Mouse (Mus musculus) ES-E14 (cell line): ENCODE results near the gene Vmn2r22.
"Not testable (repeated sequence)": the region's sequence is repeated elsewhere in the genome, so short reads cannot be mapped to it uniquely, and the experiment has no call there.

Source experiments
- CHD2 ChIP-seq: IDR thresholded peaks from 2 replicates; pipeline ENCODE4 v1.6.1; 2014; ENCODE audit warnings: mild to moderate bottlenecking, low read depth, low read length, inconsistent platforms
- HCFC1 ChIP-seq: IDR thresholded peaks from 2 replicates; pipeline ENCODE4 v1.6.1; 2012; ENCODE audit warnings: low read length, inconsistent platforms, borderline replicate concordance; ENCODE audit not compliant: insufficient read depth
- MAFK ChIP-seq: IDR thresholded peaks from 2 replicates; pipeline ENCODE4 v1.6.1; 2014; ENCODE audit warnings: mild to moderate bottlenecking, low read depth, low read length, inconsistent platforms; ENCODE audit not compliant: insufficient read depth
- ZC3H11A ChIP-seq: IDR thresholded peaks from 2 replicates; pipeline ENCODE4 v1.6.1; 2012; ENCODE audit warnings: low read depth, mild to moderate bottlenecking, inconsistent platforms, low read length, borderline replicate concordance
- ZNF384 ChIP-seq: IDR thresholded peaks from 2 replicates; pipeline ENCODE4 v1.6.1; 2012; ENCODE audit warnings: low read depth, low read length, inconsistent platforms

DNA sequence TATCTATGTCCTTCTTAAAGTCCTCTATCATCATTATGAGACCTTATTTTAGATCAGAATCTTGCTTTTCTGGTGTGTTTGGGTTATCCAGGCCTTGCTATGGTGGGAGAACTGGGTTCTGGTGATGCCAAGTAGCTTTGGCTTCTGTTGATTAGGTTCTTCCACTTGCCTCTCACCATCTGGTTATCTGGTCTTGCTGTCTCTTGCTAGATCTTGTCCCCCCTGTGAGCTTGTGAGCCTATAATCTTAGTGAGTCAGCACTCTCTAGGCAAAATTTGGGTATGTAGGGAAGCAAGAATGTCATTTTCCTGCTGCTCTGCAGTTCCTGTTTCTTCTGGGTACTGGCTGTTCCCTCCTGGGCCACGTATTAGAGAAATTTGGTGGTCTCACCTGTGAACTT is 66.5 kb downstream of the Vmn2r22 start:
- TF ChIP-seq ZNF384, MAFK, HCFC1, ZC3H11A, CHD2: not testable (repeated sequence)
